Mouse (Mus musculus) ZHBTc4 (cell line): ENCODE measurements at regions not wholly inside any gene's neighbourhood (a gene's known extent, or its start where the extent isn't known, plus 50 kb on each side); places are given as distances from the start of the nearest gene placed in this dataset.

Experiments used
- DNase-seq: peaks from one replicate; pipeline ENCODE4 v3.0.0-alpha.2; 2011; ENCODE audit warnings: low read depth, low spot score

- no peak for DNase-seq
These were observed 71.3 kb downstream of the Gm6760 start for GRCm38 (mm10) chrX:64080717-64081116.

- DNase-seq, result peak; percentile 2
These were observed 93.6 kb downstream of the Gm6760 start for GRCm38 (mm10) chrX:64058389-64058788.

GRCm38 (mm10) chrX:64056776-64057175 is 95.2 kb downstream of the Gm6760 start:
- DNase-seq, result no peak
